Comparison of ENCODE assay signal across 8 mouse cellular contexts in the genomic region with DNA sequence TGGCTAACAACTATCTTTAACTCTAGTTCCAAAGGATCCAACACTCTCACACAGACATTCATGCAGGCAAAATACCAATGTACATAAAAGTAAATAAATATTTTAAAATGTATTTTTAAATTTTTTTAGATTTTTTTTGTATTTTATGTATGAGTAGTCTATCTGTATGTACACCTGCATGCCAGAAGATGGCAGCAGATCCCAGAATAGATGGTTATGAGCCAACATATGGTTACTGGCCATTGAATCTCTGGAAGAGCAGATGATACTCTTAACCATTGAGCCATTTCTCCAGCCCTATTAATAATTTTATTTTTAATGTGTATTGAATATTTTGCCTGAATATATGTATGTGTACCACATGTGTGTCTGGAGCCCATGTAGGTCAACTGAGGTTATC. TPM values are rescaled to one million over a fixed set of nuclear protein-coding genes. Genes with fewer than 3 reads are reported as not detected.
DNase-seq lines count a peak whose midpoint lies in the region; ATAC-seq and TF ChIP-seq lines count a peak whose summit lies in the region.
"Had no signal": no experiment of that assay in that cellular context is flagged by ENCODE, and none has a peak within 500 bp of the region (broad histone marks: within the 10 kb centered on the region; RNA-seq: fewer than 3 reads in every experiment).

No protein-coding gene starts in this region.

- no peak overlapping the region for H3K9ac ChIP-seq in kidney, embryonic 14.5 days (ENCODE audit: low read depth, low read length)
- no peak overlapping the region for H3K9ac ChIP-seq in MEL (ENCODE audit: control insufficient read depth, low read depth, low read length, poor library complexity, severe bottlenecking)
- H3K9ac ChIP-seq: midbrain, embryonic 12.5 days had no signal

- no peaks in the 10 kb centered on the region for H3K27me3 ChIP-seq in kidney, embryonic 14.5 days (ENCODE audit: control insufficient read depth, insufficient read depth, low read length)
- H3K27me3 ChIP-seq in C2C12 (ENCODE audit: control insufficient read depth, insufficient read depth, insufficient read length) (no peaks in the 10 kb centered on the region), MEL (ENCODE audit: control insufficient read depth in 1 of 2, insufficient read depth in 2 of 2, low read length in 2 of 2) (no peaks in the 10 kb centered on the region)
- H3K27me3 ChIP-seq: midbrain, embryonic 12.5 days had no signal

- H3K79me2 ChIP-seq in C2C12 (ENCODE audit: control insufficient read depth, insufficient read depth) (no peaks in the 10 kb centered on the region), MEL (ENCODE audit: control insufficient read depth, insufficient read depth, low read length, poor library complexity) (no peaks in the 10 kb centered on the region)

- no peak overlapping the region for H3K4me2 ChIP-seq in kidney, embryonic 14.5 days (replicated peaks; ENCODE audit: low read depth, low read length)
- H3K4me2 ChIP-seq: midbrain, embryonic 12.5 days had no signal

- 0 out of 2 replicates have a peak, but pooled peaks cover 3% of the 10 kb centered on the region for H3K4me1 ChIP-seq in kidney, embryonic 14.5 days (ENCODE audit: control insufficient read depth, insufficient read depth, low read length)
- peaks cover 4 to 21% of the 10 kb centered on the region in 2 experiments for H3K4me1 ChIP-seq in MEL (ENCODE audit: control insufficient read depth in 1 of 2, insufficient read depth in 2 of 2, low read length in 2 of 2)
- H3K4me1 ChIP-seq: midbrain, embryonic 12.5 days had no signal

- peak; percentile 95 for TF ChIP-seq RAD21 in MEL (IDR thresholded peaks at IDR 0.05; ENCODE audit: low read depth, low read length)

- H3K9me3 ChIP-seq in kidney, embryonic 14.5 days (ENCODE audit: control insufficient read depth, low read length) = no peaks in the 10 kb centered on the region
- no peaks in the 10 kb centered on the region for H3K9me3 ChIP-seq in MEL (replicated peaks; ENCODE audit: insufficient read depth, low read length)
- H3K9me3 ChIP-seq: midbrain, embryonic 12.5 days had no signal

- no peak for TF ChIP-seq POLR2A in MEL (IDR thresholded peaks at IDR 0.05; ENCODE audit: control insufficient read depth in 1 of 2, insufficient read depth in 1 of 2, low read depth in 1 of 2, low read length in 2 of 2, poor library complexity in 1 of 2)

- H3K4me3 ChIP-seq in kidney, embryonic 14.5 days (ENCODE audit: low read length) = no peak overlapping the region
- H3K4me3 ChIP-seq in C2C12 (ENCODE audit: insufficient read depth, poor library complexity, severe bottlenecking) = no peak overlapping the region
- no peak overlapping the region for H3K4me3 ChIP-seq in MEL (ENCODE audit: control insufficient read depth in 1 of 2, insufficient read depth in 1 of 2, low read depth in 2 of 2, low read length in 2 of 2)
- H3K4me3 ChIP-seq: midbrain, embryonic 12.5 days had no signal

- no peak for TF ChIP-seq EP300 in MEL (IDR thresholded peaks at IDR 0.05; ENCODE audit: low read depth in 1 of 2, low read length in 2 of 2)

- no peaks in the 10 kb centered on the region for H3K79me3 ChIP-seq in C2C12 (ENCODE audit: low read depth)

- peak; percentile 2 for TF ChIP-seq CTCF in C2C12 (IDR thresholded peaks at IDR 0.05; ENCODE audit: control insufficient read depth, insufficient read depth, insufficient read length)
- TF ChIP-seq CTCF in MEL (IDR thresholded peaks at IDR 0.05 in 2 of 3, conservative IDR thresholded peaks at IDR 0.05 in 1 of 3; ENCODE audit: control insufficient read depth in 1 of 3, insufficient read depth in 1 of 3, low read depth in 2 of 3, low read length in 3 of 3, poor library complexity in 1 of 3, severe bottlenecking in 1 of 3) = peak; percentile 49 to 89 (median 60)

- no peaks in the 10 kb centered on the region for H3K36me3 ChIP-seq in kidney, embryonic 14.5 days (ENCODE audit: control insufficient read depth, insufficient read depth, low read length)
- H3K36me3 ChIP-seq in C2C12 (ENCODE audit: control insufficient read depth, insufficient read depth) = no peaks in the 10 kb centered on the region
- H3K36me3 ChIP-seq in MEL (ENCODE audit: control insufficient read depth in 1 of 2, insufficient read depth in 2 of 2, low read length in 2 of 2) = peaks cover 0 to 18% of the 10 kb centered on the region in 2 experiments; a peak in 2 of 4 replicates

- DNase-seq in kidney, adult 8-10 months = peak; percentile 26 to 27
- peak; percentile 89 for DNase-seq in MEL (ENCODE audit: low read depth, low spot score)
- DNase-seq in fibroblast of lung, adult 2 months (ENCODE audit: low read depth) = peak; percentile 35
- DNase-seq in layer of hippocampus, postnatal 10 days (ENCODE audit: low spot score in 2 of 2) = no peak

- ATAC-seq in kidney, embryonic 14.5 days (ENCODE audit: low FRiP score, low TSS enrichment) = no peak
- 0 out of 2 replicates have a peak, but pooled peaks have one; percentile 66 for ATAC-seq in monocyte, adult 5-6 weeks (replicated peaks; ENCODE audit: insufficient number of reproducible peaks, low FRiP score, low TSS enrichment, poor library complexity, severe bottlenecking)

- H3ac ChIP-seq in C2C12 (ENCODE audit: control insufficient read depth, insufficient read length, low read depth) = no peak overlapping the region

- no peak overlapping the region for H3K27ac ChIP-seq in kidney, embryonic 14.5 days (ENCODE audit: low read depth, low read length)
- no peak overlapping the region for H3K27ac ChIP-seq in MEL (ENCODE audit: control insufficient read depth, low read depth, low read length)
- H3K27ac ChIP-seq: midbrain, embryonic 12.5 days had no signal

TF ChIP-seq in C2C12, 6 proteins besides CTCF, POLR2A, EP300 and RAD21:
- TF ChIP-seq FOSL1 (IDR thresholded peaks at IDR 0.05; ENCODE audit: insufficient read depth, low read length, poor library complexity, severe bottlenecking) = no peak
- TF ChIP-seq MAX (IDR thresholded peaks at IDR 0.05) = no peak
- no peak for TF ChIP-seq CEBPB (IDR thresholded peaks at IDR 0.05; ENCODE audit: low read depth)
- TF ChIP-seq USF1 (IDR thresholded peaks at IDR 0.05; ENCODE audit: low read depth) = no peak
- no peak for TF ChIP-seq MYOD1 (IDR thresholded peaks at IDR 0.05; ENCODE audit: control insufficient read depth, insufficient read length, low read depth)
- no peak for TF ChIP-seq MYOG (IDR thresholded peaks at IDR 0.05; ENCODE audit: control insufficient read depth, extremely low read depth, insufficient read length)
TF ChIP-seq in C2C12: peak in this region for 0.

TF ChIP-seq in MEL, 35 proteins besides CTCF, POLR2A, EP300 and RAD21 (continues in another document):
- TF ChIP-seq SIN3A (IDR thresholded peaks at IDR 0.05; ENCODE audit: low read length) (peak; percentile 77), KAT2A (conservative IDR thresholded peaks at IDR 0.05; ENCODE audit: low read depth, low read length) (no peak), ZKSCAN1 (IDR thresholded peaks at IDR 0.05; ENCODE audit: low read depth, low read length) (0 out of 2 replicates have a peak, but pooled peaks have one; percentile 65), GATA1 (IDR thresholded peaks at IDR 0.05; ENCODE audit: low read depth, low read length) (no peak), JUND (IDR thresholded peaks at IDR 0.05; ENCODE audit: low read depth, low read length) (no peak), ZC3H11A (IDR thresholded peaks at IDR 0.05; ENCODE audit: low read depth, low read length) (peak; percentile 85), SMC3 (IDR thresholded peaks at IDR 0.05; ENCODE audit: low read depth, low read length) (peak; percentile 85)

RNA-seq across cellular contexts. Expression of a gene that starts 8.1 kb away (rescaled TPM):
- 53.7 and 65.3 TPM in 2 replicates for polyA plus RNA-seq in kidney, embryonic 14.5 days (2014; fragmentation: Nextera tagmentation; extraction: Ambion mirVana)
- polyA plus RNA-seq in C2C12 (2012; fragmentation: generic; extraction: Trizol) (126 TPM), MEL (2012; ENCODE audit: insufficient read depth in 1 of 2, insufficient read length in 2 of 2, low read depth in 1 of 2, low replicate concordance in 2 of 2, missing spikeins in 1 of 2) (100 to 1,000 TPM in 1 of 2 experiments, 10 to 100 TPM in 1; 83.6 to 115 TPM)
- total RNA-seq in MEL (2012; rRNA removed) = 49.7 and 56.3 TPM in 2 replicates
- 30.1 to 39.1 TPM (median 34.0 TPM) in 3 replicates for total RNA-seq in monocyte, adult 5-6 weeks (2017)
- total RNA-seq in layer of hippocampus, postnatal 10 days (2021) = 10 to 100 TPM; 33.3 to 33.9 TPM

RNA-seq across cellular contexts. Expression of a gene that starts 8.7 kb away (rescaled TPM):
- 33.6 and 35.2 TPM in 2 replicates for polyA plus RNA-seq in kidney, embryonic 14.5 days (2014; fragmentation: Nextera tagmentation; extraction: Ambion mirVana)
- polyA plus RNA-seq in C2C12 (2012; fragmentation: generic; extraction: Trizol) (47.0 TPM), MEL (2012; ENCODE audit: insufficient read depth in 1 of 2, insufficient read length in 2 of 2, low read depth in 1 of 2, low replicate concordance in 2 of 2, missing spikeins in 1 of 2) (100 to 1,000 TPM in 1 of 2 experiments, 10 to 100 TPM in 1; 94.1 to 142 TPM)
- total RNA-seq in MEL (2012; rRNA removed) = 49.8 and 52.5 TPM in 2 replicates
- 0.76 to 4.6 TPM (median 4.0 TPM) in 3 replicates for total RNA-seq in monocyte, adult 5-6 weeks (2017)
- total RNA-seq in layer of hippocampus, postnatal 10 days (2021) = 1 to 10 TPM; 4.5 to 6.2 TPM

RNA-seq across cellular contexts. Expression of a gene that starts 17.0 kb away (rescaled TPM):
- polyA plus RNA-seq in kidney, embryonic 14.5 days (2014; fragmentation: Nextera tagmentation; extraction: Ambion mirVana) = 0.37 and 0.84 TPM in 2 replicates
- polyA plus RNA-seq in C2C12 (2012; fragmentation: generic; extraction: Trizol) (not detected), MEL (2012; ENCODE audit: insufficient read depth in 1 of 2, insufficient read length in 2 of 2, low read depth in 1 of 2, low replicate concordance in 2 of 2, missing spikeins in 1 of 2) (under 1 TPM in 1 of 2 experiments, not detected in 1; 0.04 TPM)
- total RNA-seq in MEL (2012; rRNA removed) = not detected in 2 replicates
- total RNA-seq in monocyte, adult 5-6 weeks (2017) = not detected in 3 replicates
- not detected for total RNA-seq in layer of hippocampus, postnatal 10 days (2021)

RNA-seq across cellular contexts. Expression of a gene that starts 30.1 kb away (rescaled TPM):
- polyA plus RNA-seq in kidney, embryonic 14.5 days (2014; fragmentation: Nextera tagmentation; extraction: Ambion mirVana) = 17.9 and 23.9 TPM in 2 replicates
- polyA plus RNA-seq in C2C12 (2012; fragmentation: generic; extraction: Trizol) (92.5 TPM), MEL (2012; ENCODE audit: insufficient read depth in 1 of 2, insufficient read length in 2 of 2, low read depth in 1 of 2, low replicate concordance in 2 of 2, missing spikeins in 1 of 2) (1 to 10 TPM in 1 of 2 experiments, not detected in 1; 5.8 TPM)
- total RNA-seq in MEL (2012; rRNA removed) = 0.39 and 0.59 TPM in 2 replicates
- 18.8 to 30.0 TPM (median 26.6 TPM) in 3 replicates for total RNA-seq in monocyte, adult 5-6 weeks (2017)
- total RNA-seq in layer of hippocampus, postnatal 10 days (2021) = 10 to 100 TPM; 12.5 to 15.6 TPM

RNA-seq across cellular contexts. Expression of a gene that starts 38.5 kb away (rescaled TPM):
- polyA plus RNA-seq in kidney, embryonic 14.5 days (2014; fragmentation: Nextera tagmentation; extraction: Ambion mirVana) = 481 and 576 TPM in 2 replicates
- polyA plus RNA-seq in C2C12 (2012; fragmentation: generic; extraction: Trizol) (378 TPM), MEL (2012; ENCODE audit: insufficient read depth in 1 of 2, insufficient read length in 2 of 2, low read depth in 1 of 2, low replicate concordance in 2 of 2, missing spikeins in 1 of 2) (1,000 to 10,000 TPM in 1 of 2 experiments, 100 to 1,000 TPM in 1; 465 to 7,439 TPM)
- total RNA-seq in MEL (2012; rRNA removed) = 290 and 302 TPM in 2 replicates
- total RNA-seq in monocyte, adult 5-6 weeks (2017) = 576 to 776 TPM (median 626 TPM) in 3 replicates
- 100 to 1,000 TPM; 379 to 390 TPM for total RNA-seq in layer of hippocampus, postnatal 10 days (2021)

Comparison
In these comparisons a context has a peak if more than half of its experiments do, and no peak if none do; other contexts are left out.
1. DNase-seq: peak in kidney, adult 8-10 months (2 of 2), MEL (single experiment) and fibroblast of lung, adult 2 months (single experiment); none in layer of hippocampus, postnatal 10 days (0 of 2).